In genomic region chr3:158137796-158138195, GRCm38 (mm10) we compare ENCODE assay signal across 26 mouse cellular contexts.
DNase-seq lines count a peak whose midpoint lies in the region; ATAC-seq and TF ChIP-seq lines count a peak whose summit lies in the region.
"Had no signal": no experiment of that assay in that cellular context is flagged by ENCODE, and none has a peak within 500 bp of the region (broad histone marks: within the 10 kb centered on the region; RNA-seq: fewer than 3 reads in every experiment).

No protein-coding gene starts in this region.

- H3K36me3 ChIP-seq in hindbrain, embryonic 11.5 days (ENCODE audit: control insufficient read depth, insufficient read depth, low read length), result no peaks in the 10 kb centered on the region
- H3K36me3 ChIP-seq: heart, embryonic 12.5 days; limb, embryonic 10.5 days; limb, embryonic 15.5 days; stomach, embryonic 15.5 days had no signal

- no peak for TF ChIP-seq CTCF in layer of hippocampus, adult 2 months (conservative IDR thresholded peaks at IDR 0.05)

- no peaks in the 10 kb centered on the region for H3K27me3 ChIP-seq in hindbrain, embryonic 11.5 days (ENCODE audit: control insufficient read depth, insufficient read depth, low read length)
- H3K27me3 ChIP-seq: heart, embryonic 12.5 days; limb, embryonic 15.5 days; megakaryocyte, embryonic 14.5 days; midbrain, embryonic 13.5 days; Patski; stomach, embryonic 15.5 days had no signal

- ATAC-seq in inflammation-experienced regulatory T-cells, adult 6 months, result peak; percentile 35
- ATAC-seq in hindbrain, embryonic 11.5 days (ENCODE audit: low FRiP score), result no peak
- ATAC-seq: forebrain, embryonic 16.5 days; midbrain, embryonic 13.5 days; Patski had no signal

- peak overlapping the region; percentile 32; the same call in 1 of the 2 replicates for H3K27ac ChIP-seq in layer of hippocampus, adult 2 months
- no peak overlapping the region for H3K27ac ChIP-seq in hindbrain, embryonic 11.5 days (ENCODE audit: low read depth, low read length)
- H3K27ac ChIP-seq: heart, adult 2 months; hindbrain, embryonic 14.5 days; limb, embryonic 10.5 days; limb, embryonic 15.5 days; liver, embryonic 14.5 days; midbrain, embryonic 13.5 days; stomach, embryonic 15.5 days had no signal

- H3K4me3 ChIP-seq in layer of hippocampus, adult 2 months, result no peak overlapping the region
- no peak overlapping the region for H3K4me3 ChIP-seq in hindbrain, embryonic 11.5 days (ENCODE audit: low read depth, low read length)
- H3K4me3 ChIP-seq: erythroblast, embryonic 14.5 days; heart, adult 2 months; heart, embryonic 12.5 days; limb, embryonic 10.5 days; limb, embryonic 15.5 days; megakaryocyte, embryonic 14.5 days; midbrain, embryonic 13.5 days; stomach, embryonic 15.5 days had no signal

- WGBS in hindbrain, embryonic 11.5 days, result 67% methylated on average over 6 of the region's 6 CpGs

- DNase-seq in embryo, embryonic 10 days (ENCODE audit: low spot score), result peak; percentile 17
- DNase-seq in embryo, embryonic 10.5 days (ENCODE audit: low spot score), result no peak
- DNase-seq in layer of hippocampus, adult 2 months (ENCODE audit: low spot score in 2 of 2), result no peak
- DNase-seq in layer of hippocampus, postnatal 10 days (ENCODE audit: low spot score in 2 of 2), result no peak
- DNase-seq in lung, postnatal 14 days, result peak; percentile 25
- no peak for DNase-seq in hindbrain, embryonic 11.5 days (ENCODE audit: low spot score)
- DNase-seq in urinary bladder, postnatal 36 days (ENCODE audit: low spot score in 2 of 2), result no peak
- DNase-seq: adrenal gland, adult 2 months; cerebellum, adult 8-10 months; cerebellum, postnatal 36 days; heart, adult 2 months; heart, postnatal 4 days; kidney, postnatal 4 days; right cerebral cortex, postnatal 25 days had no signal

- H3K4me2 ChIP-seq in hindbrain, embryonic 11.5 days (replicated peaks; ENCODE audit: low read depth, low read length), result no peak overlapping the region
- H3K4me2 ChIP-seq: heart, embryonic 12.5 days; hindbrain, embryonic 14.5 days; limb, embryonic 15.5 days; midbrain, embryonic 13.5 days; stomach, embryonic 15.5 days had no signal

- H3K9ac ChIP-seq in hindbrain, embryonic 11.5 days (ENCODE audit: low read depth, low read length), result no peak overlapping the region
- H3K9ac ChIP-seq: heart, embryonic 12.5 days; hindbrain, embryonic 14.5 days; limb, embryonic 15.5 days; liver, embryonic 14.5 days; midbrain, embryonic 13.5 days; stomach, embryonic 15.5 days had no signal

- H3K4me1 ChIP-seq in hindbrain, embryonic 11.5 days (replicated peaks; ENCODE audit: control insufficient read depth, insufficient read depth, low read length), result no peaks in the 10 kb centered on the region
- H3K4me1 ChIP-seq: heart, embryonic 12.5 days; limb, embryonic 10.5 days; limb, embryonic 15.5 days; megakaryocyte, embryonic 14.5 days; midbrain, embryonic 13.5 days; stomach, embryonic 15.5 days had no signal

- no peaks in the 10 kb centered on the region for H3K9me3 ChIP-seq in hindbrain, embryonic 11.5 days (ENCODE audit: control insufficient read depth, low read length)
- H3K9me3 ChIP-seq: heart, embryonic 12.5 days; limb, embryonic 10.5 days; limb, embryonic 15.5 days; megakaryocyte, embryonic 14.5 days; midbrain, embryonic 13.5 days; stomach, embryonic 15.5 days had no signal

Comparison
In these comparisons a context has a peak if more than half of its experiments do, and no peak if none do; other contexts are left out.
1. DNase-seq: peak in embryo, embryonic 10 days (single experiment) and lung, postnatal 14 days (single experiment); none in embryo, embryonic 10.5 days (single experiment), layer of hippocampus, adult 2 months (0 of 2), layer of hippocampus, postnatal 10 days (0 of 2), hindbrain, embryonic 11.5 days (single experiment) and urinary bladder, postnatal 36 days (0 of 2).